20 mouse cellular contexts compared by ENCODE assay signal in the genomic region with DNA sequence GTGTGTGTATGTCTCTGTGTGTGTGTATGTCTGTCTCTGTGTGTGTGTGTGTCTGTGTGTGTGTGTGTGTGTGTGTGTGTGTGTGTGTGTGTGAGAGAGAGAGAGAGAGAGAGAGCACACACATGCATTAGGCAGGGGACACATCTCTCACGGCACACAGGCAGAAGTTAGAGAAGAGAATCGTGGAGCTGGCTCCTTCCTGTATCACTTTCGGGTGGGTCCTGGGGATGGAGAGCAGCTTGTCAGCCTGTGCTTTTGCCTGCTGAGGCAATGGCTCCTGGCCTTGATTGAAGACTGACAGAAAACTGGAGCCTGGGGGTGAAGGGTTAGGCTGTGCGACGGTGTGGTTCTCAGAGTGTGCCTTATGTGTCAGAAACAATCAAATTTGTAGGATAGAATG. TPM values are rescaled to one million over a fixed set of nuclear protein-coding genes. Genes with fewer than 3 reads are reported as not detected.
DNase-seq lines count a peak whose midpoint lies in the region; ATAC-seq and TF ChIP-seq lines count a peak whose summit lies in the region.
"Had no signal": no experiment of that assay in that cellular context is flagged by ENCODE, and none has a peak within 500 bp of the region (broad histone marks: within the 10 kb centered on the region; RNA-seq: fewer than 3 reads in every experiment).

No protein-coding gene starts in this region.

- DNase-seq in forebrain, embryonic 10.5 days (ENCODE audit: extremely low spot score, low spot score) = no peak
- no peak for DNase-seq in forebrain, postnatal 0 days
- DNase-seq in hindbrain, embryonic 10.5 days (ENCODE audit: low spot score) = no peak
- DNase-seq in hindbrain, embryonic 14.5 days (ENCODE audit: low spot score) = no peak
- DNase-seq in A20 (ENCODE audit: low read depth, low spot score) = peak; percentile 83
- DNase-seq in left cerebral cortex, adult 8-10 months (ENCODE audit: low spot score in 2 of 2) = no peak
- DNase-seq: adrenal gland, postnatal 36 days; cerebellum, adult 11 months; cerebellum, adult 9-11 months; layer of hippocampus, postnatal 36 days; liver, embryonic 13.5 days; lung, adult 2 months; lung, postnatal 14 days; thymus, postnatal 14 days had no signal

- peak overlapping the region; percentile 74 for H3K27ac ChIP-seq in forebrain, embryonic 10.5 days
- H3K27ac ChIP-seq in forebrain, postnatal 0 days (ENCODE audit: low read depth, low read length) = no peak overlapping the region
- 0 out of 2 replicates have a peak overlapping the region, but pooled peaks have one; percentile 53 for H3K27ac ChIP-seq in hindbrain, embryonic 10.5 days
- no peak overlapping the region for H3K27ac ChIP-seq in hindbrain, embryonic 14.5 days
- H3K27ac ChIP-seq in limb, embryonic 12.5 days = 0 out of 2 replicates have a peak overlapping the region, but pooled peaks have one; percentile 12
- H3K27ac ChIP-seq: embryonic facial prominence, embryonic 15.5 days; heart, embryonic 13.5 days; liver, embryonic 13.5 days had no signal

- peaks cover 41% of the 10 kb centered on the region for H3K4me1 ChIP-seq in forebrain, embryonic 10.5 days
- H3K4me1 ChIP-seq in forebrain, postnatal 0 days (ENCODE audit: insufficient read depth) = no peaks in the 10 kb centered on the region
- peaks cover 38% of the 10 kb centered on the region for H3K4me1 ChIP-seq in hindbrain, embryonic 10.5 days (replicated peaks)
- no peaks in the 10 kb centered on the region for H3K4me1 ChIP-seq in hindbrain, embryonic 14.5 days (replicated peaks; ENCODE audit: control insufficient read depth, insufficient read depth, low read length)
- peaks cover 4% of the 10 kb centered on the region; the same call in 1 of the 2 replicates for H3K4me1 ChIP-seq in limb, embryonic 12.5 days (replicated peaks)
- H3K4me1 ChIP-seq: embryonic facial prominence, embryonic 15.5 days had no signal

- ATAC-seq in forebrain, postnatal 0 days = no peak
- no peak for ATAC-seq in hindbrain, embryonic 14.5 days (ENCODE audit: low FRiP score)
- ATAC-seq in limb, embryonic 12.5 days (ENCODE audit: insufficient number of reproducible peaks, insufficient read depth, low FRiP score, low TSS enrichment, low read depth) = no peak
- ATAC-seq: hindbrain, embryonic 16.5 days; intestine, embryonic 16.5 days had no signal

- H3K27me3 ChIP-seq in forebrain, embryonic 10.5 days (ENCODE audit: poor library complexity, severe bottlenecking) = 0 out of 2 replicates have a peak, but pooled peaks cover 12% of the 10 kb centered on the region
- no peaks in the 10 kb centered on the region for H3K27me3 ChIP-seq in forebrain, postnatal 0 days (ENCODE audit: insufficient read depth, low read length)
- peaks cover 4% of the 10 kb centered on the region; the same call in 1 of the 2 replicates for H3K27me3 ChIP-seq in hindbrain, embryonic 10.5 days (ENCODE audit: insufficient read depth, poor library complexity, severe bottlenecking)
- no peaks in the 10 kb centered on the region for H3K27me3 ChIP-seq in hindbrain, embryonic 14.5 days (ENCODE audit: control insufficient read depth, insufficient read depth, low read length)
- H3K27me3 ChIP-seq in limb, embryonic 12.5 days = no peaks in the 10 kb centered on the region
- H3K27me3 ChIP-seq: embryonic facial prominence, embryonic 15.5 days; heart, embryonic 13.5 days had no signal

- H3K4me3 ChIP-seq in forebrain, embryonic 10.5 days = no peak overlapping the region
- no peak overlapping the region for H3K4me3 ChIP-seq in forebrain, postnatal 0 days (ENCODE audit: low read depth, low read length)
- no peak overlapping the region for H3K4me3 ChIP-seq in hindbrain, embryonic 10.5 days
- H3K4me3 ChIP-seq in hindbrain, embryonic 14.5 days (replicated peaks; ENCODE audit: low read length) = no peak overlapping the region
- H3K4me3 ChIP-seq in limb, embryonic 12.5 days (replicated peaks) = no peak overlapping the region
- H3K4me3 ChIP-seq: embryonic facial prominence, embryonic 15.5 days; heart, embryonic 13.5 days; liver, embryonic 13.5 days had no signal

- TF ChIP-seq CTCF in forebrain, postnatal 0 days (IDR thresholded peaks at IDR 0.05; ENCODE audit: low read depth) = no peak

- no peaks in the 10 kb centered on the region for H3K36me3 ChIP-seq in forebrain, embryonic 10.5 days (replicated peaks)
- no peaks in the 10 kb centered on the region for H3K36me3 ChIP-seq in forebrain, postnatal 0 days (ENCODE audit: insufficient read depth)
- no peaks in the 10 kb centered on the region for H3K36me3 ChIP-seq in hindbrain, embryonic 10.5 days
- H3K36me3 ChIP-seq in hindbrain, embryonic 14.5 days (replicated peaks; ENCODE audit: control insufficient read depth, insufficient read depth) = no peaks in the 10 kb centered on the region
- H3K36me3 ChIP-seq in limb, embryonic 12.5 days = no peaks in the 10 kb centered on the region
- H3K36me3 ChIP-seq: embryonic facial prominence, embryonic 15.5 days; heart, embryonic 13.5 days; liver, embryonic 13.5 days had no signal

- H3K9ac ChIP-seq in forebrain, postnatal 0 days = no peak overlapping the region
- H3K9ac ChIP-seq in hindbrain, embryonic 14.5 days = no peak overlapping the region
- H3K9ac ChIP-seq in limb, embryonic 12.5 days (replicated peaks) = no peak overlapping the region
- H3K9ac ChIP-seq: embryonic facial prominence, embryonic 15.5 days; heart, embryonic 13.5 days; liver, embryonic 13.5 days had no signal

- no peaks in the 10 kb centered on the region for H3K9me3 ChIP-seq in forebrain, embryonic 10.5 days
- no peaks in the 10 kb centered on the region for H3K9me3 ChIP-seq in forebrain, postnatal 0 days (ENCODE audit: low read length)
- no peaks in the 10 kb centered on the region for H3K9me3 ChIP-seq in hindbrain, embryonic 10.5 days
- H3K9me3 ChIP-seq in hindbrain, embryonic 14.5 days (ENCODE audit: control insufficient read depth, low read length) = no peaks in the 10 kb centered on the region
- H3K9me3 ChIP-seq in limb, embryonic 12.5 days = no peaks in the 10 kb centered on the region
- H3K9me3 ChIP-seq: embryonic facial prominence, embryonic 15.5 days; heart, embryonic 13.5 days; liver, embryonic 13.5 days had no signal

- H3K4me2 ChIP-seq in forebrain, postnatal 0 days (ENCODE audit: low read depth) = no peak overlapping the region
- H3K4me2 ChIP-seq in hindbrain, embryonic 14.5 days (replicated peaks) = no peak overlapping the region
- H3K4me2 ChIP-seq in limb, embryonic 12.5 days = no peak overlapping the region
- H3K4me2 ChIP-seq: embryonic facial prominence, embryonic 15.5 days; heart, embryonic 13.5 days; liver, embryonic 13.5 days; midbrain, embryonic 11.5 days had no signal

- 62% methylated on average over 5 of the region's 5 CpGs for WGBS in forebrain, embryonic 10.5 days
- WGBS in forebrain, postnatal 0 days = 30% methylated on average over 5 of the region's 5 CpGs
- WGBS in hindbrain, embryonic 10.5 days = 56% methylated on average over 5 of the region's 5 CpGs
- WGBS in hindbrain, embryonic 14.5 days = 69% methylated on average over 5 of the region's 5 CpGs
- WGBS in limb, embryonic 12.5 days = 66% methylated on average over 5 of the region's 5 CpGs

RNA-seq across cellular contexts. Expression of a gene that starts 8.2 kb away (rescaled TPM):
- polyA plus RNA-seq in forebrain, embryonic 10.5 days (2016; fragmentation: Nextera tagmentation; extraction: Ambion mirVana) = 5.8 and 7.4 TPM in 2 replicates
- total RNA-seq in forebrain, postnatal 0 days (2014; rRNA removed) = 35.1 and 37.5 TPM in 2 replicates
- 48.7 and 60.7 TPM in 2 replicates for polyA plus RNA-seq in forebrain, postnatal 0 days (2015; fragmentation: Nextera tagmentation; extraction: Ambion mirVana)
- 4.3 and 10.2 TPM in 2 replicates for polyA plus RNA-seq in hindbrain, embryonic 10.5 days (2016; fragmentation: Nextera tagmentation; extraction: Ambion mirVana)
- polyA plus RNA-seq in hindbrain, embryonic 14.5 days (2014; fragmentation: Nextera tagmentation; extraction: Ambion mirVana) = 51.1 and 51.3 TPM in 2 replicates
- 8.0 and 9.4 TPM in 2 replicates for polyA plus RNA-seq in limb, embryonic 12.5 days (2016; fragmentation: Nextera tagmentation; extraction: Ambion mirVana)
- total RNA-seq in left cerebral cortex, adult 8-10 months (2022) = 100 to 1,000 TPM; 167 to 184 (median 176) TPM

Comparison
In these comparisons a context has a peak if more than half of its experiments do, and no peak if none do; other contexts are left out.
1. H3K27ac ChIP-seq: peak in forebrain, embryonic 10.5 days (single experiment), hindbrain, embryonic 10.5 days (single experiment) and limb, embryonic 12.5 days (single experiment); none in forebrain, postnatal 0 days (single experiment) and hindbrain, embryonic 14.5 days (single experiment).